Mouse (Mus musculus): ENCODE measurements at regions not wholly inside any gene's neighbourhood (a gene's known extent, or its start where the extent isn't known, plus 50 kb on each side); places are given as distances from the start of the nearest gene placed in this dataset.
"Not testable (repeated sequence)": the region's sequence is repeated elsewhere in the genome, so short reads cannot be mapped to it uniquely, and the experiment has no call there.

GRCm38 (mm10) chr7:59797212-59797611 lies 207.6 kb downstream of the Snurf start:
- DNase-seq (ENCODE audit: low spot score): not testable (repeated sequence)

GRCm38 (mm10) chr7:59769749-59770148 lies 235.1 kb downstream of the Snurf start:
- peak; percentile 44 for DNase-seq (ENCODE audit: low spot score)

GRCm38 (mm10) chr7:59768641-59769040 lies 236.2 kb downstream of the Snurf start:
- DNase-seq (ENCODE audit: low spot score): peak; percentile 39

- peak; percentile 14 for DNase-seq (ENCODE audit: low spot score)
Measured at GRCm38 (mm10) chr7:59767325-59767724, 237.5 kb downstream of the Snurf start.
